19 mouse cellular contexts compared by ENCODE assay signal in the genomic region with DNA sequence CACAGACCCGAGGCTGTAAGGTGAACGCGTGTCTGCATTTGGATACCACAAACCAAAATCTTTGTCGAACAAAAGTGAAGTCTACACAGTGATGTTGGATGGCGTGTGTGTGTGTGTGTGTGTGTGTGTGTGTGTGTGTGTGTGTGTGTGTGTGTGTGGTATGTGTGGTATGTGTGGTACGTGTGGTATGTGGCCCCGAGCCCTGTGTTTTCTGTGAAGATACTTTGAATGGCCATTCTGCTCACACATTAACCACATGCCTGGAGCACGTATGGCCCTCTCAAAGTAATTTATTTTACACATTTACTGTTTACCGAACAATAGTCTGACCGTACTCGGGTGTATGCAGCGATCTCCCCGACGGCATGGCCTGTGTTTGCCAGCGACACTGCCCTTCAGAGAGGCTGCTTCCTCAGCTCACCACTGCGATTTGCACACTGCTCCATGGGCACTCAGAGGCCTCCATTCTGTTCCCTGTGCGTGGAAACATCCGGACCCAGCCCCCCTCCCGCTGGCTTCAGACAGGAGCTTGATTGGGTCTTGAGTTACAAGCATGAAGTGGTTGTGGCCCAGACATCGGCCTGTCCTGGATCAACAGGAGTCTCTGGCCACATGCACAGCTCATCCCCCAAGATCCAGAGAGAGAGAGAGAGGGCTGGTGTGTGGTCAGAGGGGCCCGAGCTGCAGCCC. TPM values are rescaled to one million over a fixed set of nuclear protein-coding genes. Genes with fewer than 3 reads are reported as not detected.
"Had no signal": no experiment of that assay in that cellular context is flagged by ENCODE, and none has a peak within 500 bp of the region (broad histone marks: within the 10 kb centered on the region; RNA-seq: fewer than 3 reads in every experiment).

No protein-coding gene starts in this region.

- H3K4me1 ChIP-seq: lung, embryonic 15.5 days; midbrain, embryonic 13.5 days; stomach, embryonic 15.5 days had no signal

- H3K4me2 ChIP-seq: limb, embryonic 13.5 days; liver, embryonic 11.5 days; liver, embryonic 15.5 days; lung, embryonic 15.5 days; midbrain, embryonic 13.5 days; stomach, embryonic 15.5 days had no signal

- H3K27me3 ChIP-seq: limb, embryonic 13.5 days; liver, embryonic 15.5 days; lung, embryonic 15.5 days; midbrain, embryonic 13.5 days; stomach, embryonic 15.5 days had no signal

- H3K9ac ChIP-seq: limb, embryonic 13.5 days; liver, embryonic 15.5 days; lung, embryonic 15.5 days; midbrain, embryonic 13.5 days; stomach, embryonic 15.5 days had no signal

- DNase-seq: kidney, postnatal 10 days; kidney, postnatal 4 days; left cerebral cortex, postnatal 4 days; lung, postnatal 36 days; right cerebral cortex, postnatal 14 days; thymus, adult 2 months; thymus, postnatal 25 days had no signal

- ATAC-seq: midbrain, embryonic 13.5 days had no signal

- H3K27ac ChIP-seq: layer of hippocampus, adult 2 months; limb, embryonic 13.5 days; liver, embryonic 15.5 days; lung, embryonic 15.5 days; midbrain, embryonic 13.5 days; stomach, embryonic 15.5 days had no signal

- H3K9me3 ChIP-seq: limb, embryonic 13.5 days; liver, embryonic 15.5 days; lung, embryonic 15.5 days; midbrain, embryonic 13.5 days; stomach, embryonic 15.5 days had no signal

- H3K4me3 ChIP-seq: layer of hippocampus, adult 2 months; limb, embryonic 13.5 days; liver, embryonic 15.5 days; lung, embryonic 15.5 days; midbrain, embryonic 13.5 days; stomach, embryonic 15.5 days had no signal

RNA-seq across cellular contexts. Expression of gene Cyp17a1, which starts 16.7 kb away (rescaled TPM):
- total RNA-seq: layer of hippocampus, adult 2 months; layer of hippocampus, postnatal 10 days; megakaryocyte progenitor cell, adult 5-6 weeks; midbrain, postnatal 0 days had no signal
- polyA plus RNA-seq: kidney, embryonic 14.5 days; lung, embryonic 15.5 days; midbrain, embryonic 13.5 days; midbrain, postnatal 0 days; stomach, embryonic 15.5 days; urinary bladder, adult 2 months had no signal
